Mouse (Mus musculus): ENCODE results near the gene Zfp39.
"Not testable (repeated sequence)": the region's sequence is repeated elsewhere in the genome, so short reads cannot be mapped to it uniquely, and the experiment has no call there.

The Zfp39 gene

DNA sequence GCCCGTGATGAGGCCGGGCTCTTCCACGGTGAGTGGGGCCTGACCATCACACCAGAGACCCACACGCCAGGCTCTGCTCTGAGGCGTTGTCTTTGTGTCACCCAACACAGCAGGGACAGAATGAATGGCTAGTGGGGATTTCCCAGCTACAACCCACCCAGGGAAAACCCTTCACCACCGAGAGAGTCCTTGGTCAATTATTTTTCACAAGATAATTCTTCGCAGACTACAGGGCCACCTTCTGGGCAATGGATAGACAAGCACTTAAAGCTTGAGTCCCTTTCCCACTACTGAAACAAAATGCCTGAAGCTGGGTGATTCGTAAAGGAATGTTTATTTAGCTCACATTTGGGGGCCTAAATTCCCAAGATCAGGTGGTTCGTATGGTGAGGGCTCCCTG is 18.4 kb upstream of the Zfp39 start:
- DNase-seq (ENCODE audit: low spot score): no peak

DNA sequence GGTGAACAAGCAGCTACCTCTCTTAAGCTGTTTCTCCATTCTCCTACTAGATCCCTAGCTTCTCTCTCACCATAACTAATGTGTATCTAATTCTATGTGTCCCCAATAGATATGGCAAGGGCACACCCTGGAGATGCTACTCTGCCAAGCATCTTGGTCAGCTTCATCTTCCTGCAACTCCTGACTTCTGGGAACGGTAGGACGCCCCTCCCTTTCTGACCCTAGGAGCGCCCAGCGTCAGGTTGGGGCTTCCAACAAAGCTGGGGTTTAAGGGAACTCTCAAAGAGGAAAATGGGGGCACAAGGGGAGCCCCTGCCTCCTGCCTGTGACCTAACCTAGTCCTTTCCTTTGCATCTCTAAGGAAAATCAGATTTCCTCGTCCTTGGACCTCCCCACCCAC is 14.7 kb upstream of the Zfp39 start:
- no peak for DNase-seq (ENCODE audit: low spot score)

DNA sequence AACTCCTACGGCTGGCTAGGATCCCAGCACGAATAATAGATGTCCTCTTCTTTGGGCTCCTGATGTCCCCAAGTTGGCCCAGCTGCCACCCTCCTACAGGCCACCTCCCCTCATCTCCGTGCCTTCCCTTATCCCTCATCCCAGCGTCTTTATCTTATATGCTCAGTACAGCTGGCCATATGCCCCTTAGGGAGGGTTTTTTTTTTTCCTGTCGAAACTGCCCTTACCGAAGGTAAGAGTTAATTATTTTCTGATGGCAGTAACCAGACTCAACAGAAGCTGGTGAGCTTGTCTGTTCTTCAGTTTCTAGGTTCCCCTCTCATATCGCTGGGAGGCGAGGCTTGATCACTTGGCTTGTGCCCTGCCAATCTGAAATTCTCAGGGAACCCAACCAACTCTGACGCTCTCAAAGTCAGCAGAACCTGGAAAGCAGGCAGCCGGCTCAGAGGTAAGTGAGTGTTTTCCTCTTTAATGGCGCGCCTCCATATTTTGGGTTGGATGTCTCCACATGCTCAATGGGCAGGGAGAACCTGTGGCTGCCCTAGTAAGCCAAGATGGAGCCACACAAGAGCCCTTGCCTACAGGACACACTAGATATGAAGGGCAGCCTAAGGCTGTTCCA is 13.8 kb upstream of the Zfp39 start, which contains the start of gene Btnl10:
TSS of gene Btnl10 (plus strand) at position 164 of the 622 bp plus-strand sequence.
- no peak for DNase-seq (ENCODE audit: low spot score)

DNA sequence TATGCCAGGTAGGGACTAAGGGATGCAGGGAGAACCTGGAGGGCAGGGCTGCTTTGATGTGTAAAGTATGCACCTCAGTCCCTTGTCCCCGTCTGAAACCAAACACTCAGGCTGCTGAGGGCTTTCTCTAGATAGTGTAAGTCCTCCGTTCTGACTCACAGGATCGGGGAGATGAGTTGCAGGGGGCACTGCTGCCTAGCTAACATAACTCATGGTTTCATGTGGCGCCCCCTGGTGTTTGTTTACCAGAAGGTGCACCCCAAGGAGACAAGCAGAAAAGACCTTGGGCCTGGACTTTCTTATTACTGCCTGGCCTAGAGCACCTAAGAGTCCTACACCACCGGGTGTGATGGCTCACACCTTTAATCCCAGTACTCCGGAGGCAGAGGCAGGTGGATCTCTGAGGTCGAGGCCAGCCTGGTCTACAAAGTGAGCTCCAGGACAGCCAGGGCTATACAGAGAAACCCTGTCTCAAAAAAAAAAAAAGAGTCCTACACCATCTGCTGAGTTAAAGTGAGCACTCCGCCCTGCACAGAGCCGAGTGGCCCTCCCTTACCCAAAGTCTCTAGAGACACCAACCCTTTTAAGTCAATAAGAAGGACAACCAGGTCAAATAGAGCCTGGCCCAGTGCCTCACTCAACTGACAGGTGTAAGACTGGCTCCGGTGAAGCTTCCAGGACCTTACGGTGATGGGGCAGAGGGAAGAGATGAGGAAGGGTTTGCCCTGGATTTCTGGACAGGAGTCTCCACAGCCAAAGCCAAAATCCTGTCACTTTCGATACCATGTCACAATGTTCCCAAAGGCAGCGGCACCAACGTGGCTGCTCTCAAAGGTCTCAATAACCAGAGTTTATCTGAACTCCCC is 13.1 kb upstream of the Zfp39 start:
- DNase-seq (ENCODE audit: low spot score): no peak

DNA sequence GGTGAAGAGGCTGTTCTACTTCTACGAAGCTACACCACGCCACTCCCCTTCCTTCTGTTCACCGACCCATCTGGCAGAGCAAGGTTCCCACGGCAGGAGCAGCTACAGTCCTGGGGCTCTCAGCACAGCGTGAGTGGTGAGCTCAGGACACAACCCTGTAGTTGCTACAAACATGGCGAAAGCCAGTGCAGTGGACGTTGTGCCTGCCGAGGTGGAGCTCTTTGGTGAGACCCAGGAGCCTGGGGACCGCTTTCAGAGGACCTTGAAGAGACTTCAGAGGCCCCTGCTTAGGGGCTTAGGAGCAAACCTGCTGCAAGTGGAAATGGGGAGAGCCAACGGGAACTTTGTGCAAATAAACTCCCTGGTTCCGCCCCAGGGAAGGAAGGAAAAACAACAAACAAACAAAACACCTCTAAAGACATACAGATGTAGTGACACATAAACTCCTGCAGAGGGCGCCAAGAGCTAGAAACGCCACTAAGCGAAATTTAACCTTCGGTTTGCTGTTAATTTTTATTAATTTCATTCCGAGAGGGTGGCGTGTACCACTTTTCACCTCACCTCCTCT is 10.5 kb upstream of the Zfp39 start:
- DNase-seq (ENCODE audit: low spot score): no peak

DNA sequence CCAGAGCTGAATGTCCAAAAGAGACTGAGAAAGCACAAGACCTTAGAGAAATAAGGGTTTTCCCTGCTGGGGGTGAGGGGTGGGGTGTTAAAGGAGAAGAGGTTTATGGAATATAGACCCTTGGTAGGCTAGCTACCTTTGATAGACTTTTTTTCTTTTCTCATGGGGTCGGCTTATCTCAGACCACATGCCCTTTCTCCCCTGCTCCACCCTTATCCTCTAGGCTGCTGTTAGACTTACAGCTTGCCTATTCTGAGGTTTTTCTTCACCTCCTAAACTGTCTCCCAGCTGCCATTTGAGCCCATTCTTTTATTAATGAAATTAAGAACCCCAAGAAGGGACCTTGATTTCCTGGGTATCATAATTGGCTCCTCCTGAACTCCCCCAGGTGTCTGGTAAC is 9.8 kb upstream of the Zfp39 start:
- DNase-seq (ENCODE audit: low spot score): no peak

DNA sequence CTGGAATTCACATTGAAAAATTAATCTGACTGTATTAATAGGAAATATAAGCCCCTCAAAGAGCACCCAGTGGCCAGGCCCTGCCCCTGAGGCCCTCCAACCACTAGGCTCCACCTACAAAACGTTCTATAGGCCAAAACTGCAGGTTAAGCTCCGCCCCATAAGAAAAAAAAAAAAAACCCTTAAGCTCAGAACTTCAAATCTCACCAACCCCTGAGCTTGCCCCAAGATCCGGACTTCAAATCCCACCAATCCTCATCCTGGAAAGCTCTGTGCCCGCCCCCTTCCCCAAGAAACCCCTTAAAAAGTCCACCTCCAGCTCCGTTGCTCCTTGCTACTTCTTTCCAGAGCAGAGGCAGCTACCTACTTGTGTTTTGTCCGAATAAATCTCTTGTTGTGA is 813 bp upstream of the Zfp39 start:
- no peak for DNase-seq (ENCODE audit: low spot score)

DNA sequence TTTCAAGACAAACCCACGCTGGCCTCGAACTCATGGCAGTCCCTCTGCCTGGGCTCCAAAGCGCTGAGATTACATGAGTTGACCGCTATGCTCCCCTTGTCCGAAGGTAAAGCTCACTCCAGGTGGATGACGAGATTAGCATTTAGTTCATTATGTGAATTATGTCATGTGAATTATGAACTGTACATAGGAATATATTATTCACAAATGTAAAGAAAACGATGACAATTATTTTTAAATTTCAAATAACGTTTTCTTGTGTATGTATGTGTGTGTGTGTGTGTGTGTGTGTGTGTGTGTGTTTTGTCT is 339 bp upstream of the Zfp39 start:
- no peak for DNase-seq (ENCODE audit: low spot score)

DNA sequence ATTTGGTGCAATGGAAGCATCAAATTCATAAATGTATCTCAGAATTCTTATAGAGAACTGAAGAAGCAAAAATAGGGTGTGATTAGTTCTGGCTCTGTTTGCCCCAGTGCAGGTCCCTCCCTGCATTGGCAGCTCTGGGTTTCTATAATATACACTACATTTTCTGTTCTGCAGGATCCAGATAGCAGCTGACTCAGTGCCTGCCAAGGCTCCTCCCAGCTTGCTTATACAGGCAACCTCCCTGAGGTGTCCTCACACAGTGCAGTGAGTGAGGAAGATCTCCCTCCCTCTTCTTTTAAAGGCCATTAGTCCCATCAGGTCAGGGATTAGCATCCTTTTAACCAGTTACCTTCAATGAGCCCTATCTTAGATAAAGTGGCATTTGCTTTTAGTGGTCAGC is 2.9 kb downstream of the Zfp39 start:
- no peak for DNase-seq (ENCODE audit: low spot score)

DNA sequence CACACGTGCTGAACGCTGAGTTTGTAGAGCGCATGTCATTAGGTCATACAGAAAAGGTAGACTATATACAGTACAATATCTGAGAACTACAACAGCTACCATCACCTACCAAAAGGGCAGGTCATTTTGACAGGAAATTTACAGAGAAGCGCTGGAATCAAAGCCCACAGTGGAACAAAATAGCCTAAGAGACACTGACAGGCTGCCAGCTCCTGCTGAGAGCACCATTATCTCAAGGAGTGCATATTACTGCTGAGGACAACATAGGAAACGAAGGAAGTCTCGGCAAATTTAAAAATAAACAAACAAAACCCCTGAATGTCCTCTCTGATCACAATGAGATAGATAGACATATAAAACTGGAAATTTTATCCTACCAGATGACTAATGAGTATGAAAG is 6.5 kb downstream of the Zfp39 start:
- no peak for DNase-seq (ENCODE audit: low spot score)

DNA sequence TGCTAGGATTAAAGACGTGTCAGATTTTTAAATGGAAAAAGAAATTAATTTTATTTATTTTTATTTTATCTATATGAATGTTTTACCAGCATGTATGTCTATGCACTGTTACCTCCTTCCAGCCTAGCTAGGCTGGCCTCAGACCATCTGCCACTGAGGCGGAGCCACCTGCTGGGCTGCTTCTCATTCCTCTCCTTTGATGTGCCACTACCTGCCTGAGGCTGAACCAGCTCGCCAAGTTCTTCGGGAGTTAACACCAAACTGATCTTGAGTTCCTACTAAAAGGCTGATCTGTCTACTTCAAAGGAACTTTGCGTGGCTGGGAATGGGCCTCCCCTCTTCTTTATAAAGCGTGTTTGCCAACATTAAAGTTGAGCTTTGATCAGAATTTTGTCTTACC is 9.6 kb downstream of the Zfp39 start:
- no peak for DNase-seq (ENCODE audit: low spot score)

DNA sequence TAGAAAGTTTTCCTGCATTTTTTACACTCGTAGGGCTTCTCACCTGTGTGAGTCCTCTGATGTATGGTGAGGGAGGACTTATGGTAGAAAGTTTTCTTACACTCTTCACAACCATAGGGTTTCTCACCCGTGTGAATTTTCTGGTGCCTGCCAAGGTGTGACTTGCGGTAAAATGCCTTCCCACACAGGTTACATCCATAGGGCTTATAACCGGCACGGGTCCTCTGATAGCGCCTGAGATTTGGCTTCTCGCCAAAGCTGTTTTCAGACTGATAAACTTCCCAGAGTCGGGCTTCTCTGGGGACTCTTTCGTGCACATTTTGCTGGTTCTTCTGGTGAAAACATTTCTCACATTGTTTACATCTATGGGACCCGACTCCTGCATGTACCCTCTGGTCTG is 13.5 kb downstream of the Zfp39 start:
- DNase-seq (ENCODE audit: low spot score): no peak

DNA sequence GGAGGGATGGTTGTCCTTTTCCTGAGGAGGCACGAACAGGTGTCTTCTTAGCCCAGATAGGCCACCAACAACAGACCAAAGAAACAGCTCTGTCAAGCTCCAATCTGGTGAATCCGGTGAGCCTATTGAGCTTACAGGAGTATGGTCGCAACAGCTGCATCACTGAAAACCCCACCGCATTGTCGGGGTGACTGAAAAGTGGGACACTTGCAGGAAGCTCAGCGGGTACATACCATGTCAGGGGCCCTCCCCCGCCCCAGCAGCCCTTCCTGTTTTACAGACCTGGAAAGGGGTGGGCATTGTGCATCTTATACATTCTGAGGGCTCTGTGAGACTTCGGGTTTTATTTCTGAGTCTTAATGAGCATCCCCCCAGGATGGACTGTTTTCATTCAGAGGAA is 20.3 kb downstream of the Zfp39 start:
- DNase-seq (ENCODE audit: low spot score): no peak

DNA sequence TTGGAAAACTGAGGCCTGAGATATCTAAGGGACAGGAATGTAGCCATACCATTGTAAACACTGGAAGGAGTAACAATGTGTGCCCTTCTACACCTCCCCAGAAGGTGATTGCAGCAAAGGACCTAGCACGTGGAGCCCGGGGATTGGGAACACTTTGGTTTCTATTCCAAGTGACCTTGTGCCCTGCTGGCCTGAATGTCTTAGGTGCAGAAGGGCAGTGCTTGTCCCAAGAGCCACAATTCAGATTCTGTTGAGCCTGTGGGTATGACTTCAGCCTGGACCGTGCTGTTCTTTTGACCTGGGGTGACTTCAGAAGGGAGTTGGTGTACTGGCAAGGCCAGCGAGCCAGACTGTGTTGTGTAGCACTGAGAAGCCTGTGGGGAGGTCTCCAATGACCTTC is 33.1 kb downstream of the Zfp39 start:
- DNase-seq (ENCODE audit: low spot score): no peak

DNA sequence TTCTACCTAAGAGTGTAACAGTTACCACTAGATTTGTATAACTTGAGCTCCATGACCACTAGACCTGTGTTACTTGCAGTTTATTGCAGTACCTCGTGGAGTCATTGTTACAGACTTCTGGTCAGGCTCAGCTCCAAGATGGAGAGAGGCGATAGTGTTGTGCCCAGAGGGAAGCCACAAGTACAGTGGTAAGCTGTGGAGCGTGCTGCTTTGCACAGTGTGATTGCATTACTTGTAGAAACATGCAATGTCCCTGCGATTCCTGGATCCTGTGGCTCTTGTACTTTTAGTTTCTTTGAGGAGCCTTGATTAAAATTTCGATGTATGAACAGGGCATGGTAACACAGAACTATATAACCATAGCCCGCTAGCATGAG is 36.1 kb downstream of the Zfp39 start:
- DNase-seq (ENCODE audit: low spot score): no peak

DNA sequence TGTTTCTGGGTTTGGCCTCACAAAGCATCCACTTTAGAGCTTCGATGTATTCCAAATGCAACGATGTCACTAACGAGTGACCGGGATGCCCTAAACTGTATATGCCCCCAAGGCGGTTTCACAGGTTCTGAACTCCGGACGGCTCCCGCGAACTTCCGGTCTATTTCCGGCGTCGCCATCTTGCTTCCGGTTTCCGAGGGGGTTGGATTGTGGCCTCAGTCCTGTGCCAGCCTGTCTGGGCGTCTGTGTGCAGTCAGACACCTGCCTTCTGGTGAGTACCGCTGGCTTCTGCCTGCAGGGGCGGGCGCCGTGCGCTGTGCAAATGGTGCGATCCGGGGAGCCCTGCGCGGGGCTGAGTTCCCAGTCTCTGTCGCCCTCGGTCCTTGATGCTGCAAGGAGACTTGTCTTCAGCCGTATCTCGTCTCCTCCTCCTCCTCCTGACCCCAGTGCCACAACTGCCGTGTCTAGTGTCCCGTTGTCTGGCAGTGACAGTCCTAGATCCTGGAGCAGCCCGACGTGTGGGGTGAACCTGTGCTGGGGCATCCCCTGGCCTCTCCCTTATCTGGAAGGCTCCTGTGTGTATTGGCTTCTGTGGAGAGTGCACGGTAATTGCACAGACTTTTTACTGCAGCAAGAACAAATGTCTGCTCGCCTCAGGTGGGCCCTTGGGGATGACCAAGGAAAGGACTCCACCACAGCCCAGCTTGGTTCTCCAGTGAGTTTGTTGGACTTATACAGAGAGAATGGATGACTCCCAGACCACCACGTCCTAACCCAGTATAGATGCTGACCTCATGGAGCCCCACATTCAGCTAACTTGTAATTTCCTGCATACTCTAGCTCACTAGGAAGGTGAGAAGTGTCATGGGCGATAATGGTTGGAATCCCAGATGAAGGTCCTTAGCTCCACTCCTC is 36.7 kb downstream of the Zfp39 start, which contains the start of gene 2810021J22Rik:
TSS of gene 2810021J22Rik (plus strand) at position 178 of the 915 bp plus-strand sequence.
- DNase-seq (ENCODE audit: low spot score): peak; percentile 77

DNA sequence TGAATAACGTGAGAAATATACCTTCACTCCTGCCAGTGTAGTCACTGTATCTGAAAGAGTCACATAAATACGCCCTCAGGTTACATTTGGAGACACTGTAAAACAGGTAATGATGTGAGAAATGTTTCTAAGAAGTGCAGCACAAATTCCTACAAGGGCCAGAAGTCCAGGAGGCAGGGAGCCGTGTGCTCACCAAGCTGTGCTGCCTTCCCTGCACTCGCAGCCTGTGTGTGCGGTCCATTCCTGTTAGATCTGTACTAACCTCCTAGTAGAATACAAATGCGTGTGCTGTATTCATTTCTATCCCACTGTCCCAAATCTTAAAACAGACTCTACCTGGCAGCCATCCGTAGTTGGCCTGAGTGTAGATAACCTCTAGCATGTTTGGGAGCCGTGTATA is 43.3 kb downstream of the Zfp39 start:
- no peak for DNase-seq (ENCODE audit: low spot score)

DNA sequence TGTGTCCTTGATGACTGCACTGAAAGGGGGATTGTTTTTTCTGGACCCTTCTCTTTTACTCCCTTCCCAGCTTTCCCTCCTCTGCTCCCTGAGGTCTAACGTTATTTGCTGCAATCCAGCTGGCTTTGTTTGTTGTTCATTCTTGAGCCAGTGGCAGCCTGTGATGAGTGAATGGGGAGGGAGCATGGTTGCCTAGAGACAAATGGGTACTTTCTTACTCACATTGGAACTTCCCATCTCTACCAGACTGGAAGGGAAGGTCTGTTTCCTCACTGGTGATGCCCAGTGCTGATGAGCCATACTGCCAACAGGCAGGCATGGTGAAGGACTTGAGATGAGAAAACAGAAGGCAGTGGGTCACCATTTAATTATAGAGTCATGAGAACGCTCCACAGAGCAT is 54.3 kb downstream of the Zfp39 start:
- DNase-seq (ENCODE audit: low spot score): no peak

DNA sequence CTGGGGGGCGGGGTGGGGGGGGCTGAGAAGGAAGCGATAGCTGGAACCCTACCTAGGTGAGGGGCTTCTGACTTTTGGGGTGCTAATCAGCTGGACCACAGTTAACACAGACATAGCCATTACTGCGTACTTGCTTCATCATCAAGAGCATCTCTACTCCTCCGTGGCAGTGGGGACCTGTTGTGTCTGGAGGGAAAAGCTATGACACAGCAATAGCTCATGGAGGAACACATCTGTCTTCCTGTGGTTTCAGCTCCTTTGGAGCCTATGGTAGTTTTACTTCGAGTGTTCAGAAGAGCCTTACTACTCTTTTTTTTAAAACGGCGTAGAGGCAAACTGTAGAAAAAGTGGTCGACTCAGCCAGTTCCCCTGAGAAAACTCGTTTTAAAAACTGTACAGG is 56.4 kb downstream of the Zfp39 start:
- DNase-seq (ENCODE audit: low spot score): no peak

DNA sequence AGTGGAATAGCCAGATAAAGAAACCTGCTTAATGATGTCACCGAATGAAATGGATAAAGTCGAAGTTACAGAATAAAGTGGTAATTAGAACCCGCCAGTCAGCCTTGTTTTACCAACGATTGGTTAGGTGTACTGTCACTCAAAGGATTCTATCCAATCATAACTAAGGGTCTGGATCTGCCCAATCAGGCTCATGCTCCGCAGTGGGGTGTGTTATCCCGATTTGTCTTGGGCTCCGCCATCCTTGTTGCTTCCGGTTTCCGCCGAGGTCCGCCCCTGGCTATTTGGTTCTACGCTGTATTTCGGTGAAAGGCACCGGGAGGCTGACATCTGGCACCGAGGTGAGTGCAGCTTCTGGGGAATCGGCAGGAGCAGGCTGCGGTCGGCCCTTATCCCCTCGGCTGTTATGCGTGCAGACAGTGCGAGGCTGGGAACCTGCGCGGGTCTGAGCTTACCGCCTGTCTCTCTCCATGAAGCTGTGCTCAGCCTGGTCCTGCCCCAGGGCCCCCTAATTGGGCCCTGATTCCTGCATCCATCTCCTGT is 57.0 kb downstream of the Zfp39 start, which contains the start of gene Gm12258:
TSS of gene Gm12258 (plus strand) at position 240 of the 543 bp plus-strand sequence.
- DNase-seq (ENCODE audit: low spot score): peak; percentile 72

DNA sequence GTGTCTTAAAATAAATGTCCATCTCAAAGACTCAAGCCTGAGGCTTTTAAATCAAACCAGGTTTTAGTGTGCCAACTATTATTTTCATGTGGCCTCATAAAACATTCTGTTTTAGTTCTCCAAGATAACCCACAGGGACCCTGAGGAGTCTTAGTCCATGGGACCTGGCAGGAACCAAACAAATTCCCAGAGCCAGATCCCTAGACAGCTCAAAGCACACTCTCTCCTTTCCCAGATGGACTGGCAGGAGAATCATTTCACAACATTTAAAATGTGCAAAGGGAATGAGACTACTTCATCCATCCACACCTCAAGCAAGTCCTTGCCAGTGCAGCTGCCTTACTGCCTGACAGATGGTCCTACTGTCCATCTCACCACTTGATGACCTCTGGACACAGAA is 65.1 kb downstream of the Zfp39 start, which contains the start of gene Olfr311:
TSS of gene Olfr311 (plus strand) at position 301 of the 400 bp plus-strand sequence.
- DNase-seq (ENCODE audit: low spot score): not testable (repeated sequence)
